Mouse (Mus musculus) embryonic facial prominence, embryonic 10.5 days (tissue): Measurements from ENCODE around the gene Cirbp. TPM values are rescaled to one million over a fixed set of nuclear protein-coding genes. Genes with fewer than 3 reads are reported as not detected.
"Not testable (repeated sequence)": the region's sequence is repeated elsewhere in the genome, so short reads cannot be mapped to it uniquely, and the experiment has no call there.

Experiments
- DNase-seq: peaks from one replicate; pipeline ENCODE4 v3.0.0-alpha.2; 2017; ENCODE audit warnings: low spot score
- H3K27ac ChIP-seq: fragments of 300-500 bp; sonication (generic); replicated peaks from 2 replicates; pipeline ENCODE4 v1.5.1; 2016; ENCODE audit warnings: mild to moderate bottlenecking
- H3K27me3 ChIP-seq: fragments of 300-500 bp; sonication (generic); replicated peaks from 2 replicates; pipeline ENCODE4 v1.6.1; 2016; ENCODE audit warnings: low read depth, mild to moderate bottlenecking; ENCODE audit not compliant: poor library complexity, severe bottlenecking
- H3K36me3 ChIP-seq: fragments of 300-500 bp; sonication (generic); replicated peaks from 2 replicates; pipeline ENCODE4 v1.6.1; 2016; ENCODE audit warnings: mild to moderate bottlenecking, moderate library complexity
- H3K4me1 ChIP-seq: fragments of 300-500 bp; sonication (generic); 2 replicates; pipeline ENCODE4 v1.6.1; 2016
- H3K4me3 ChIP-seq: fragments of 300-500 bp; sonication (generic); 2 replicates; pipeline ENCODE4 v1.5.1; 2016; ENCODE audit warnings: mild to moderate bottlenecking, moderate library complexity
- H3K9me3 ChIP-seq: fragments of 300-500 bp; sonication (generic); 2 replicates; pipeline ENCODE4 v1.6.1; 2016; ENCODE audit warnings: mild to moderate bottlenecking
- WGBS: fragments of 180-500 bp; shearing (Covaris S2); methylation state at CpG from one replicate; pipeline ENCODE4 v1.1.7; 2016; 5-methylcytosine and 5-hydroxymethylcytosine counted together
- polyA plus RNA-seq: library from polyadenylated mRNA; unstranded; fragments of >200 nt; fragmentation: Nextera tagmentation; extraction: Ambion mirVana; gene quantifications from 2 replicates; pipeline ENCODE4 v1.2.1, GENCODE M21; 2016

The Cirbp gene
- polyA plus RNA-seq, 1 experiment from 2014 or later: 110 TPM

DNA sequence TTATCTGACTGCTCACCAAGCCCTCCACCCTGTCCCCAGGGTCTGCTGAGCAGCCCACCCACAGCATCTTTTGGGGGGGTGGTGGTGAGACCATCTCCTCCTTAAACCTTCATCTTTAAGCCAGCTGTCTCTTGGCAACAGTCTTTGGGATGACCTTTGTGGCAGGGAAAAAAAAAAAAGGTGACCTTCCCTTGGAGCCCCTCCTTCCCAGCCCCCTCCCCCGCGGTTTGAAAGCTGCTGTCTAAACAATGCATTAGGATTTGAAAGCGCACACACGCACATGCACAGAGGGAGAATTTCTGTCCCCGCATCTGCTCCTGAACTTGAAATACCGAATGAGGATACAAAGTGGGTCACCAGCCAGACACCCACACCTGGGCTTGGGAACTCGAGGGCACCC is 38.3 kb downstream of the Cirbp start:
- H3K9me3 ChIP-seq: no peaks in the 10 kb centered on the region
- H3K36me3 ChIP-seq: no peaks in the 10 kb centered on the region
- no peak for DNase-seq
- H3K4me3 ChIP-seq: no peak overlapping the region
- peak overlapping the region; percentile 59; the same call in 1 of the 2 replicates for H3K27ac ChIP-seq
- peaks cover 33% of the 10 kb centered on the region for H3K27me3 ChIP-seq
- WGBS: 27% methylated on average over 7 of the region's 7 CpGs
- H3K4me1 ChIP-seq: peaks cover 42% of the 10 kb centered on the region

DNA sequence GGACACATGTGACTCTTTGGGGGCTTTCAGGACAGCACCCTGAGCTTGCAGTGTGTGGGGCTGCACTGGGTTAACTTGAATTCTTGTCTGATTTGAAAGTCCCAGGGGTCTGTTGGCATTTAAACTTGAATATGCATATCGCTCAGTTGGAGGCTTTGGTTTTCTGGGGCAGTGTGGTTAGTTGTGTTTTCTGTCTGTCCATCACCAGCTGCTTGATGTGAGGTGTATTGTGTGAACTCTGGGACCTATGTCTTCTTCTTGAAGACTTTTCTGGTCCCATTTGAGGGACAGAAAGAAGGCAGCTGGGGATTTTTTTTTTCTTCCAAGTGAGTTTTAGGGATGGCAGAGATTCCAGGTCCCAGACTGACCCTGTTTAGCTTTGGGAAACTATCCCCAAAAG is 41.4 kb downstream of the Cirbp start:
- H3K36me3 ChIP-seq: no peaks in the 10 kb centered on the region
- H3K9me3 ChIP-seq: no peaks in the 10 kb centered on the region
- H3K4me3 ChIP-seq: no peak overlapping the region
- 40% methylated on average over 1 of the region's 1 CpGs for WGBS
- no peak overlapping the region for H3K27ac ChIP-seq
- H3K27me3 ChIP-seq: peaks cover 45% of the 10 kb centered on the region
- no peak for DNase-seq
- H3K4me1 ChIP-seq: peaks cover 41% of the 10 kb centered on the region

DNA sequence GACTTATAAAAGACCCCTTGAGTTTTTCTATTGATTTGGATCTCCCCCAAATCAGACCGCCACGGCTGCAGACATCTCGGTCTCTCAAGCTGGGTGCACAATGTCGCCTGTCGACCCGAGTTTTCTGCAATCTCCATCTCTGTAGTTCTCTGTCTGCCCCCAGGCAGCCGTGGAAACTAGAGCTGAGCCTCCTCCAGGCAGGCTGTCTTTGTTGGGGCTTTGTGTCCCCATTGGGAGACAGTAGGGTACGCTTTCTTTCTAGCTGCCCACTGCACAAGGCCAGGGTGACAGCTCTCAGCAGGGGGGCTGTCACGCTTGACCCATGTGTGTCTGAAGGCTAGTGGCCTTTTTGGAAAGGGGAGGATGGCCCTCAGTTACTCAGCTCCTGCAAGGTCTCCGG is 41.9 kb downstream of the Cirbp start:
- WGBS: 41% methylated on average over 10 of the region's 10 CpGs
- no peaks in the 10 kb centered on the region for H3K9me3 ChIP-seq
- no peak for DNase-seq
- H3K36me3 ChIP-seq: no peaks in the 10 kb centered on the region
- peaks cover 41% of the 10 kb centered on the region for H3K4me1 ChIP-seq
- H3K27ac ChIP-seq: no peak overlapping the region
- H3K27me3 ChIP-seq: peaks cover 45% of the 10 kb centered on the region
- H3K4me3 ChIP-seq: no peak overlapping the region

DNA sequence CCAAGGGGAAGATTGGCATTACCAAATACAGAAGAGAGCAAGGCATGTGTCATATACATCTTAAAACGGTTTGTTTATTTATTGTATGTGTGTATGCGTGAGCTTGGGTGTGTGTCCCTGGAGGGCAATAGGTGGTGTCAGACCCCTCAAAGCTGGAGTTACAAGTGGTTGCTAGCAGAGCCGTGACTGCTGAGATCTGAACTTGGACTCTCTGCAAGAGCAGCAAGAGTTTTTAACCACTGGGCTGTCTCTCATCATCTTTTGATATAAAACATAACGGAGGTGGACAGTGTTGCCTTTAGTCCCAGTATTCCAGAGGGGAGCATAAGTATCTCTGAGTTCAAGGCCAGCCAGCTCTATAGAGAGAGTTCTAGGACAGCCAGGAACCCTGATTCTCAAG is 42.5 kb downstream of the Cirbp start:
- no peaks in the 10 kb centered on the region for H3K36me3 ChIP-seq
- H3K27ac ChIP-seq: no peak overlapping the region
- no peak overlapping the region for H3K4me3 ChIP-seq
- WGBS: 75% methylated on average over 4 of the region's 4 CpGs
- H3K27me3 ChIP-seq: peaks cover 45% of the 10 kb centered on the region
- H3K9me3 ChIP-seq: no peaks in the 10 kb centered on the region
- no peak for DNase-seq
- H3K4me1 ChIP-seq: peaks cover 41% of the 10 kb centered on the region

DNA sequence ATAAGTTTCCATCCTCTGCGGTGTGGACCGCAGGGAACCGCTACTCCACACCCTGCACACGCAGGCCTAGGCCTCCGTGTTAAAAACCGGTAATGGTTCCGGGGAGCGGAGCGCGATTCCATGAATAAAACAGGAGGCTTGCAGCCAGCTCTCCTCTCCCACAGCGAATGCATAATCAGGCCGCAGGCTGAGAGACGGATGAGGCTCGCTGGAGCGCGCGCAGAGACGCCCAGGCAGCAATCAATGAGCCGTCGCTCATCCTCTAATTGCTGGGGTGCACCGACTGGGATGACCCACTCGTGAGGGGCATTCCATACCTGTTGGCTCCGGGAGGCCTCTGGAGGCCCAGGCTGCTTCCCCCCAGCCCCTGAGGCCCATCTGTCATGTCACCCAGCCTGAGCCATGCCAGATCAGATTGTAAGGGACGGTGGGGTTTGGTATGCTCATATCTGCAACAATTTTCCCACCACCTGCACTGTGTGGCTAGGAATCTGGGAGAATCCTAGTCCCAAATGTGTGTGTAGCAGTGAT is 43.1 kb downstream of the Cirbp start:
- Histone ChIP-seq H3K4me1 (peaks cover 38% of the 10 kb centered on the region), H3K36me3 (no peaks in the 10 kb centered on the region), H3K27ac (peak overlapping the region; percentile 16; the same call in 1 of the 2 replicates), H3K27me3 (peaks cover 45% of the 10 kb centered on the region), H3K9me3 (no peaks in the 10 kb centered on the region), H3K4me3 (peak overlapping the region; percentile 33)
- no peak for DNase-seq
- 10% methylated on average over 24 of the region's 24 CpGs for WGBS

DNA sequence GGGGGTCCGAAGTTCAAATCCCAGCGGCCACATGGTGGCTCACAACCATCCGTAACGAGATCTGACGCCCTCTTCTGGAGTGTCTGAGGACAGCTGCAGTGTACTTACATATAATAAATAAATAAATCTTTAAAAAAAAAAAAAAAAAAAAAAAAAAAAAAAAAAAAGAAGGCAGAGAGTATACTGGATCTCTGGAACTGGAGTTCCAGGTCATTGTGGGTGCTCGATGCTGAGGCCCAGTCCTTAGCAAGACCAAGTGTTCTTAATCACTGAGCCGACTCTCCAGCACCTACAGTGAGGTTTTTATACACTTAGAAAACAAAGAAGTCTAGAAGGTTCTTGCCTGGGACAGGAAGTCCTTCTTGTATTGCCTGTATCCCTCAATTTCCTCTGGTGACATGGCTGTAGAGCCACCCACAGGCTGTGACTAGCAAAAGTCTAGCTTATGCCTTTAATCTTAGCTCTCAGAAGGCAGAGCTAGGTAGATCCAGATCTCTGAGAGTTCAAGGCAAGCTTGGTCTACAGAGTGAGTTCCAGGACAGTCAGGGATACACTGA is 45.8 kb downstream of the Cirbp start:
- H3K27ac ChIP-seq, H3K9me3 ChIP-seq, H3K36me3 ChIP-seq, H3K4me3 ChIP-seq, DNase-seq: not testable (repeated sequence)
- WGBS: 69% methylated on average over 7 of the region's 7 CpGs
- H3K27me3 ChIP-seq: peaks cover 43% of the 10 kb centered on the region
- H3K4me1 ChIP-seq: peaks cover 38% of the 10 kb centered on the region

DNA sequence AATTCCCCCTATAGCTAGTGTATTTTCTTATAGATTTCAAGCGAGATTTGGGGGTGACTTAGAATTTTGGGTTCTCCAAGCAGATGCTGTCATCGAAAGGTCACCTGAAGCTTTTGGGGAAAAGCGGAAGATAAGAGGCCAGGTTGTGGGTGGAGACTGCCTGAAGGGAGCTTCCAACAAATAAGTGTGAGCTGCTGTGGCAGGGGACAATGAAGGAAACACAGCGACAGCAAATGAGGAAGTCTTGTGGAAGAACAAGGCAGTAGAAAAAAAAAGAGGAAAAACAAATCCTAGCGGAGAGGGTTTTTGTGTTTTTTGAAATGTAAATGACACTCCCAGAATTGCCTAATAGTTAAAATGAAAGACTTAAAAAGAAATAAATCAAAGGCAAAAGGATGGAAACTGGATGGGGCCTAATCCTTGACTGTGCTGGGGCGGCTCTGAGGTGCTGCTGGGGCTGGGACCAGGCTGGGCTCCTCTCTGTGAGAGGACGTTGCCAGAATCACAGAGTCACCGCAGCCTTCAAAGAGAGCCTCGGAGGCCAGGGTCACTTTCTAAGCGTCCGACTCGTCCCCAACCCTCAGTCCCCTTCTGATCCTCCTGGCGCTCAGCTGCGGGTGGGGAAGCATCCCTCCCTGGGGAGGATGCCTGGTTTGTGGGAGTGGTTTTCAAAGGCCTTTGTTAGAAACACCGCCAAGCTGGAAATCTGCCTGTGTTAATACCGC is 49.4 kb downstream of the Cirbp start:
- Histone ChIP-seq H3K9me3 (no peaks in the 10 kb centered on the region), H3K36me3 (no peaks in the 10 kb centered on the region), H3K4me1 (peaks cover 17% of the 10 kb centered on the region), H3K4me3 (0 out of 2 replicates have a peak overlapping the region, but pooled peaks have one; percentile 8), H3K27me3 (peaks cover 11% of the 10 kb centered on the region; the same call in 1 of the 2 replicates), H3K27ac (peak overlapping the region; percentile 57)
- 19% methylated on average over 16 of the region's 16 CpGs for WGBS
- no peak for DNase-seq

DNA sequence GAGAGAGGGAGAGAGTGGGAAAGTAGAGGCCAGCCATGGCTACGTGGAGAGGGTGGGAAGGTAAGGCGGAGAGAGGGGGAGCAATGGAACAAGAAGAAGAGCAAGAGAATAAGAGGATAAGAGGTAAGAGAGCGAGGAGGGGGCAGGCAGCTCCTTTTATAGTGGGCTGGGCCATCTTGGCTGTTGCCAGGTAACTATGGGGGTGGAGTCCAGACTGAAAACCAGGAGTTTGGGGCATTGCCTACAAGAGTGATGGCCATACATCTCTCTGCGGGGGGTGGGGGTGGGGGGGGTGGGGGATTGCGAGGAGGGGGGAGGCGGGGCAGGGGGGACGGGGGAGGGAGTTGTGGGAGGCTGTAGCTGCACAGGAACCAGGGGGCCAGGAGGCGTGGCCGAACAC is 54.9 kb downstream of the Cirbp start:
- Histone ChIP-seq H3K4me3 (0 out of 2 replicates have a peak overlapping the region, but pooled peaks have one; percentile 13), H3K27ac (no peak overlapping the region), H3K36me3 (no peaks in the 10 kb centered on the region), H3K27me3 (peaks cover 4% of the 10 kb centered on the region; the same call in 1 of the 2 replicates), H3K9me3 (no peaks in the 10 kb centered on the region), H3K4me1 (peaks cover 29% of the 10 kb centered on the region)
- no peak for DNase-seq
- 31% methylated on average over 9 of the region's 9 CpGs for WGBS

Other genes with a start within 250 kb of the Cirbp start
- 0.33 and 0.37 TPM in 2 replicates for gene Kiss1r, start 249.0 kb upstream of the Cirbp start, polyA plus RNA-seq
- 125 and 136 TPM in 2 replicates for gene R3hdm4, start 244.8 kb upstream of the Cirbp start, polyA plus RNA-seq
- gene Arid3a, start 238.9 kb upstream of the Cirbp start, polyA plus RNA-seq: 15.7 and 18.0 TPM in 2 replicates
- 166 TPM in 2 replicates for gene Wdr18, start 205.8 kb upstream of the Cirbp start, polyA plus RNA-seq
- gene Grin3b, start 195.3 kb upstream of the Cirbp start, polyA plus RNA-seq: 0.13 and 0.44 TPM in 2 replicates
- gene Tmem259, start 181.7 kb upstream of the Cirbp start, polyA plus RNA-seq: 12.3 and 12.4 TPM in 2 replicates
- gene Cnn2, start 177.4 kb upstream of the Cirbp start, polyA plus RNA-seq: 234 and 253 TPM in 2 replicates
- gene Abca7, start 169.5 kb upstream of the Cirbp start, polyA plus RNA-seq: 2.9 and 3.2 TPM in 2 replicates
- 11.2 and 11.3 TPM in 2 replicates for gene Arhgap45, start 149.3 kb upstream of the Cirbp start, polyA plus RNA-seq
- 312 and 316 TPM in 2 replicates for gene Polr2e, start 126.2 kb upstream of the Cirbp start, polyA plus RNA-seq
- gene Gpx4, start 118.8 kb upstream of the Cirbp start, polyA plus RNA-seq: 618 and 672 TPM in 2 replicates
- 16.2 and 18.2 TPM in 2 replicates for gene Sbno2, start 60.4 kb upstream of the Cirbp start, polyA plus RNA-seq
- 16.1 and 17.5 TPM in 2 replicates for gene Stk11, start 50.2 kb upstream of the Cirbp start, polyA plus RNA-seq
- gene Atp5d, start 27.4 kb upstream of the Cirbp start, polyA plus RNA-seq: 491 and 493 TPM in 2 replicates
- gene Cbarp, start 25.1 kb upstream of the Cirbp start, polyA plus RNA-seq: 4.9 and 8.5 TPM in 2 replicates
- gene Midn, start 17.7 kb upstream of the Cirbp start, polyA plus RNA-seq: 22.2 TPM in 2 replicates
- 10.8 and 12.0 TPM in 2 replicates for gene 1600002K03Rik, start 7.0 kb downstream of the Cirbp start, polyA plus RNA-seq
- 45.2 and 50.1 TPM in 2 replicates for gene Efna2, start 13.5 kb downstream of the Cirbp start, polyA plus RNA-seq
- 95.9 and 98.1 TPM in 2 replicates for gene Mum1, start 60.4 kb downstream of the Cirbp start, polyA plus RNA-seq
- gene Ndufs7, start 83.1 kb downstream of the Cirbp start, polyA plus RNA-seq: 303 and 309 TPM in 2 replicates
- gene Gamt, start 95.0 kb downstream of the Cirbp start, polyA plus RNA-seq: 24.4 and 25.0 TPM in 2 replicates
- gene Dazap1, start 95.5 kb downstream of the Cirbp start, polyA plus RNA-seq: 56.2 and 58.5 TPM in 2 replicates
- 1,079 and 1,119 TPM in 2 replicates for gene Rps15, start 126.5 kb downstream of the Cirbp start, polyA plus RNA-seq
- 11.8 and 12.6 TPM in 2 replicates for gene Apc2, start 130.0 kb downstream of the Cirbp start, polyA plus RNA-seq
- gene 2310011J03Rik, start 154.6 kb downstream of the Cirbp start, polyA plus RNA-seq: 53.7 and 56.2 TPM in 2 replicates
- 5.0 and 5.5 TPM in 2 replicates for gene Pcsk4, start 163.5 kb downstream of the Cirbp start, polyA plus RNA-seq
- gene Reep6, start 164.0 kb downstream of the Cirbp start, polyA plus RNA-seq: 6.6 TPM in 2 replicates
- 0.65 and 0.88 TPM in 2 replicates for gene Adamtsl5, start 182.4 kb downstream of the Cirbp start, polyA plus RNA-seq
- 0.37 and 0.43 TPM in 2 replicates for gene Plk5, start 190.5 kb downstream of the Cirbp start, polyA plus RNA-seq
- gene Mex3d, start 221.7 kb downstream of the Cirbp start, polyA plus RNA-seq: 6.4 and 7.1 TPM in 2 replicates
- gene Mbd3, start 233.6 kb downstream of the Cirbp start, polyA plus RNA-seq: 371 and 377 TPM in 2 replicates
- 615 and 629 TPM in 2 replicates for gene Uqcr11, start 240.8 kb downstream of the Cirbp start, polyA plus RNA-seq